Mouse (Mus musculus): ENCODE results near the gene Taar1. TPM values are rescaled to one million over a fixed set of nuclear protein-coding genes. Genes with fewer than 3 reads are reported as not detected.

The Taar1 gene
- polyA plus RNA-seq, 1 experiment from 2014 or later: not detected

- Histone ChIP-seq H3K36me3 (replicated peaks) (no peaks in the 10 kb centered on the region), H3K27ac (no peak overlapping the region), H3K27me3 (no peaks in the 10 kb centered on the region), H3K4me1 (0 out of 2 replicates have a peak, but pooled peaks cover 3% of the 10 kb centered on the region), H3K4me2 (no peak overlapping the region), H3K9ac (no peak overlapping the region), H3K4me3 (replicated peaks) (no peak overlapping the region), H3K9me3 (no peaks in the 10 kb centered on the region)
- 81% methylated on average over 5 of the region's 5 CpGs for WGBS
- no peak for ATAC-seq (ENCODE audit: low FRiP score)
These were observed 22.3 kb downstream of the Taar1 start for GRCm38 (mm10) chr10:23942465-23942864.

DNA sequence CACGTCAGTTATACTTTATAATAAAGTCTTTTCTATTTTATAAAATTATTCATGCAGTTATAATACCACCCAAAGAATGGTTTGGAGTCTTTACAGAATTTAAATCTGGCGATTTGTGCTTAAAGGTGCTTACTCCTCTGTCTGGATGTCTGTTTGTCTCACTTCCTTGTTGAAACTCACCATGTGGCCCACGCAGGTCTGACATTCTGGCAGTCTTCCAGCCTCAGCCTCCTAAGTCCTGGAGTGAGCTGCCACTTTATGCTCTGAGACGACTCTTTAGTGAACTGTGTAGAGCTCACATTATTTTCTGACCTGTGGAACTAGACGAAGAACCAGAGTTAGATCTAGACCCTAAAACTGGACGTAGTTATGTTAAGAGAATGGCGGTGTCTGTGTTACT is 27.9 kb downstream of the Taar1 start:
- no peak overlapping the region for H3K4me3 ChIP-seq (replicated peaks)
- WGBS: 65% methylated on average over 7 of the region's 7 CpGs

GRCm38 (mm10) chr10:23949508-23950005 is 29.4 kb downstream of the Taar1 start, which contains the start of gene Taar3:
Taar3 (plus strand) TSS chr10:23949558.
- Histone ChIP-seq H3K9ac (no peak within 1 kb of the TSS), H3K9me3 (no peaks in the 10 kb centered on the region), H3K27me3 (no peaks in the 10 kb centered on the region), H3K36me3 (replicated peaks) (no peaks in the 10 kb centered on the region), H3K4me1 (no peaks in the 10 kb centered on the region), H3K4me3 (replicated peaks) (no peak within 1 kb of the TSS), H3K27ac (no peak within 1 kb of the TSS), H3K4me2 (no peak within 1 kb of the TSS)
- ATAC-seq (ENCODE audit: low FRiP score): no peak
- WGBS: 91% methylated on average over 16 of the region's 16 CpGs

More for the DNA sequence above, 27.9 kb downstream of the Taar1 start:
- Histone ChIP-seq H3K9ac (no peak overlapping the region), H3K27me3 (no peaks in the 10 kb centered on the region), H3K4me1 (no peaks in the 10 kb centered on the region), H3K4me2 (no peak overlapping the region), H3K9me3 (no peaks in the 10 kb centered on the region), H3K36me3 (replicated peaks) (no peaks in the 10 kb centered on the region), H3K27ac (no peak overlapping the region)
- ATAC-seq (ENCODE audit: low FRiP score): no peak

GRCm38 (mm10) chr10:23951714-23952113 is 31.6 kb downstream of the Taar1 start:
- ATAC-seq (ENCODE audit: low FRiP score): no peak
- Histone ChIP-seq H3K4me2 (no peak overlapping the region), H3K27me3 (no peaks in the 10 kb centered on the region), H3K36me3 (replicated peaks) (no peaks in the 10 kb centered on the region), H3K4me1 (no peaks in the 10 kb centered on the region), H3K9ac (no peak overlapping the region), H3K4me3 (replicated peaks) (no peak overlapping the region), H3K9me3 (no peaks in the 10 kb centered on the region), H3K27ac (no peak overlapping the region)
- WGBS: 89% methylated on average over 6 of the region's 6 CpGs

GRCm38 (mm10) chr10:23959071-23959470 is 38.9 kb downstream of the Taar1 start:
- H3K27ac ChIP-seq: no peak overlapping the region
- no peaks in the 10 kb centered on the region for H3K36me3 ChIP-seq (replicated peaks)
- no peak for ATAC-seq (ENCODE audit: low FRiP score)
- H3K9me3 ChIP-seq: no peaks in the 10 kb centered on the region
- no peaks in the 10 kb centered on the region for H3K27me3 ChIP-seq
- no peaks in the 10 kb centered on the region for H3K4me1 ChIP-seq
- no peak overlapping the region for H3K4me3 ChIP-seq (replicated peaks)
- H3K4me2 ChIP-seq: no peak overlapping the region
- WGBS: 73% methylated on average over 3 of the region's 3 CpGs
- no peak overlapping the region for H3K9ac ChIP-seq

DNA sequence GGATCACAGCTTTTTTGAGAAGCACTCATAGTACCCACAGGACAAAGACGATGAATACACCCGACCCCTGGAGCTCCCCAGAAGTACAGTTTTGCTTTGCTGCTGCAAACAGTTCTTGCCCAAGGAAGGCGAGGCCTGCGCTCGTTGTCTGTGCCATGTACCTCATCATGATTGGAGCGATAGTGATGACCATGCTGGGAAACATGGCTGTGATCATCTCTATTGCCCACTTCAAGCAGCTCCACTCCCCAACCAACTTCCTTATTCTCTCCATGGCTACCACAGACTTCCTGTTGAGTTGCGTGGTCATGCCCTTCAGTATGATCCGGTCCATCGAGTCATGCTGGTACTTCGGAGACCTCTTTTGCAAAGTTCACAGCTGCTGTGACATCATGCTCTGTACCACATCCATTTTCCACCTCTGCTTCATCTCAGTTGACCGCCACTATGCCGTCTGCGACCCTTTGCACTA is 40.3 kb downstream of the Taar1 start, which contains the start of gene Taar4:
TSS of gene Taar4 (plus strand) at position 51 of the 472 bp plus-strand sequence.
- 94% methylated on average over 13 of the region's 13 CpGs for WGBS
- no peak for ATAC-seq (ENCODE audit: low FRiP score)
- Histone ChIP-seq H3K27ac (no peak within 1 kb of the TSS), H3K4me1 (no peaks in the 10 kb centered on the region), H3K9ac (no peak within 1 kb of the TSS), H3K9me3 (no peaks in the 10 kb centered on the region), H3K27me3 (no peaks in the 10 kb centered on the region), H3K36me3 (replicated peaks) (no peaks in the 10 kb centered on the region), H3K4me2 (no peak within 1 kb of the TSS), H3K4me3 (replicated peaks) (no peak within 1 kb of the TSS)

DNA sequence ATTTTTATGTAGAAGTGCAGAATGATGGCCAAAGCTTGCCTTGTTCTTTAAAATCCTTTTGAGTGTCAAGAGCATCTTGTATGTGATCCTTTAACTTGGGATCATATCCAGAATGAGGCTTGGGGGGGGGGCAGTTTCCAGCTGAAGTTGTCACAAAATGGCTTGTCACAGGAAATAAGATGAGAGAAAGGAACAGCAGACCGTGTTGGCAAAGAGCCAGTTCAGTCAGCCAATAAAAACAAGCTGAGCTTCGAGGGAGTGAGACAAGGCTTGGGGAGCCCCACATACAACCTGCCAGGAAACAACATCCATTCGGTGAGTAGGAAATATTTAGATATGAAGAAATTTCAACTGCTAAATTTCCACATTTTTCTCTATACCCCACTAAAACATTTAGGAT is 43.3 kb downstream of the Taar1 start:
- Histone ChIP-seq H3K4me3 (replicated peaks) (no peak overlapping the region), H3K27ac (no peak overlapping the region), H3K9me3 (no peaks in the 10 kb centered on the region), H3K36me3 (replicated peaks) (no peaks in the 10 kb centered on the region), H3K4me2 (no peak overlapping the region), H3K27me3 (no peaks in the 10 kb centered on the region), H3K9ac (no peak overlapping the region), H3K4me1 (no peaks in the 10 kb centered on the region)
- no peak for ATAC-seq (ENCODE audit: low FRiP score)
- 62% methylated on average over 3 of the region's 3 CpGs for WGBS

GRCm38 (mm10) chr10:23964921-23965610 is 44.9 kb downstream of the Taar1 start:
- H3K36me3 ChIP-seq (replicated peaks): no peaks in the 10 kb centered on the region
- 91% methylated on average over 6 of the region's 6 CpGs for WGBS

GRCm38 (mm10) chr10:23970656-23971165 is 50.6 kb downstream of the Taar1 start, which contains the start of gene Taar5:
Taar5 (plus strand) TSS chr10:23970706.
- Histone ChIP-seq H3K4me3 (replicated peaks) (no peak within 1 kb of the TSS), H3K27me3 (no peaks in the 10 kb centered on the region), H3K4me1 (no peaks in the 10 kb centered on the region), H3K27ac (no peak within 1 kb of the TSS), H3K36me3 (replicated peaks) (no peaks in the 10 kb centered on the region), H3K9ac (no peak within 1 kb of the TSS), H3K9me3 (no peaks in the 10 kb centered on the region), H3K4me2 (no peak within 1 kb of the TSS)
- ATAC-seq (ENCODE audit: low FRiP score): no peak
- WGBS: 89% methylated on average over 11 of the region's 11 CpGs

More at GRCm38 (mm10) chr10:23964921-23965610, 44.9 kb downstream of the Taar1 start:
- no peak for ATAC-seq (ENCODE audit: low FRiP score)
- H3K9ac ChIP-seq: no peak overlapping the region
- H3K4me1 ChIP-seq: no peaks in the 10 kb centered on the region
- no peak overlapping the region for H3K4me3 ChIP-seq (replicated peaks)
- H3K4me2 ChIP-seq: no peak overlapping the region
- H3K27me3 ChIP-seq: no peaks in the 10 kb centered on the region
- no peak overlapping the region for H3K27ac ChIP-seq
- H3K9me3 ChIP-seq: no peaks in the 10 kb centered on the region

Other genes with a start within 250 kb of the Taar1 start
- gene Rps12, start 133.1 kb upstream of the Taar1 start, polyA plus RNA-seq (2016; fragmentation: Nextera tagmentation; extraction: Ambion mirVana): 117 and 131 TPM in 2 replicates
- gene Slc18b1, start 123.4 kb upstream of the Taar1 start, polyA plus RNA-seq (2016; fragmentation: Nextera tagmentation; extraction: Ambion mirVana): 16.6 and 17.2 TPM in 2 replicates
- not detected in 2 replicates for gene Vnn3, start 68.9 kb upstream of the Taar1 start, polyA plus RNA-seq (2016; fragmentation: Nextera tagmentation; extraction: Ambion mirVana)
- gene Vnn1, start 25.7 kb upstream of the Taar1 start, polyA plus RNA-seq (2016; fragmentation: Nextera tagmentation; extraction: Ambion mirVana): 0.63 and 0.65 TPM in 2 replicates
- not detected in 2 replicates for gene Taar2, start 18.2 kb downstream of the Taar1 start, polyA plus RNA-seq (2016; fragmentation: Nextera tagmentation; extraction: Ambion mirVana)
- gene Taar3, start 29.2 kb downstream of the Taar1 start, polyA plus RNA-seq (2016; fragmentation: Nextera tagmentation; extraction: Ambion mirVana): not detected in 2 replicates
- not detected in 2 replicates for gene Taar4, start 40.1 kb downstream of the Taar1 start, polyA plus RNA-seq (2016; fragmentation: Nextera tagmentation; extraction: Ambion mirVana)
- not detected in 2 replicates for gene Taar5, start 50.4 kb downstream of the Taar1 start, polyA plus RNA-seq (2016; fragmentation: Nextera tagmentation; extraction: Ambion mirVana)
- gene Taar6, start 65.3 kb downstream of the Taar1 start, polyA plus RNA-seq (2016; fragmentation: Nextera tagmentation; extraction: Ambion mirVana): not detected in 2 replicates
- not detected in 2 replicates for gene Taar7a, start 73.1 kb downstream of the Taar1 start, polyA plus RNA-seq (2016; fragmentation: Nextera tagmentation; extraction: Ambion mirVana)
- not detected in 2 replicates for gene Taar7b, start 79.6 kb downstream of the Taar1 start, polyA plus RNA-seq (2016; fragmentation: Nextera tagmentation; extraction: Ambion mirVana)
- gene Taar7d, start 106.9 kb downstream of the Taar1 start, polyA plus RNA-seq (2016; fragmentation: Nextera tagmentation; extraction: Ambion mirVana): not detected in 2 replicates
- not detected in 2 replicates for gene Taar7e, start 117.3 kb downstream of the Taar1 start, polyA plus RNA-seq (2016; fragmentation: Nextera tagmentation; extraction: Ambion mirVana)
- gene Taar7f, start 129.2 kb downstream of the Taar1 start, polyA plus RNA-seq (2016; fragmentation: Nextera tagmentation; extraction: Ambion mirVana): not detected in 2 replicates
- not detected in 2 replicates for gene Taar8a, start 156.1 kb downstream of the Taar1 start, polyA plus RNA-seq (2016; fragmentation: Nextera tagmentation; extraction: Ambion mirVana)
- not detected in 2 replicates for gene Taar8b, start 171.9 kb downstream of the Taar1 start, polyA plus RNA-seq (2016; fragmentation: Nextera tagmentation; extraction: Ambion mirVana)
- not detected in 2 replicates for gene Taar8c, start 181.6 kb downstream of the Taar1 start, polyA plus RNA-seq (2016; fragmentation: Nextera tagmentation; extraction: Ambion mirVana)
- not detected in 2 replicates for gene Taar9, start 189.2 kb downstream of the Taar1 start, polyA plus RNA-seq (2016; fragmentation: Nextera tagmentation; extraction: Ambion mirVana)
- 115 and 121 TPM in 2 replicates for gene Stx7, start 228.9 kb downstream of the Taar1 start, polyA plus RNA-seq (2016; fragmentation: Nextera tagmentation; extraction: Ambion mirVana)

All from forebrain, embryonic 12.5 days (tissue).